Mouse (Mus musculus): ENCODE data around the gene Rsrc2. TPM values are rescaled to one million over a fixed set of nuclear protein-coding genes. Genes with fewer than 3 reads are reported as not detected.
A peak's percentile ranks its signal among the peaks of the same experiment; 100 is the strongest.
"Not testable (repeated sequence)": the region's sequence is repeated elsewhere in the genome, so short reads cannot be mapped to it uniquely, and the experiment has no call there.

Gene Rsrc2
- 103 and 118 TPM in 2 replicates for polyA plus RNA-seq (2014; fragmentation: Nextera tagmentation; extraction: Ambion mirVana)

DNA sequence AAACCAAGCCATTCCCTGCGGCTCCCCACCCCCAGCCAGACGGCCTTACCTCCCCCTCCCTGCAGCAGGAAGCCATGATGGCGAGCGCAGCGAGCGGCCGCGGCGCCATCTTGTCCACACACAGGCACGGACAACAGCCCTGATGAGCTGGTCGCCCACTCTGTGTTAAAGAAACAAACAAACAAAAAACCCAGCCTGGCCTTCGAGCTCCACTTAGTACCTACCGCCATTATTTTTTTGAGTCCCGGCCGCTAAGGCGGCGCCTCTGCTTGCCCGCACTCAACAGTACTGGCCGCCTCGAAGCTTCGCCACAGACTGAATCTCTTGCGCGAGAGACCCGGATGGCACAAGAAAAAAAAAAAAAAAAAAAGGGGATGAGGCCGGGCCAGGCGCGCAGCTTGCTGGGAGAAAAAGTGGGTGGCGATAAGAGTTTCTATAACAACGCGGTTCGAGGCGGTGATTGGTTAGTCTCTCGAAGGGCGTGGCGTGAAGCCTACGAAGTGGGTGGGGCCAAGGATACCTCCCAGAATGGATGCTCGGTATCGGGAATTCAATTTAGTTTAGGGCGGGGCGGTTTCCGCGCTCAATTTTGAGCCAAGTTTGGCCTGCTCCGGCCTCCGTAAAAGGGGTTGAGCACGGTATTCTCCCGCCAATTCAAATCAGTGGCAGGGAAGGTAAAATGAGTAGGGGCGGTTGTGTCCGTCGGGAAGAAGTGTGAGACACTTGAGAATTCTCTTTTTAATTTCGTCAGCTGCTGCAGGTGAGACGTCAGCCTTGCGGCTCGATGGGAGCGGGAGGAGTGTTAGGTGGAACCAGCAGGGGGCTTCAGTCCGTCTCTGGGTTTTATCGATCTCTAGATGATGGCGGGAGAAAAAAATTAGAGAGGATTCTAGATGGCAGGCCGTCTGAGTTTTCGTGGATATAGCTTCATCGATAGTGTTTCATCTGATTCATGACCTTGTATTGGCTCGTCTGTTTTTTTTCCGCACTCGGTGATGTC is at the start of gene Rsrc2, which contains the start of gene Kntc1:
Gene Rsrc2 (minus strand): TSS at position 350 of the 1,000 bp plus-strand sequence.
Gene Kntc1 (plus strand): TSS at position 652 of the 1,000 bp plus-strand sequence.
- peak within 1 kb of the TSS; percentile 65 for H3K4me2 ChIP-seq
- TF ChIP-seq CTCF (IDR thresholded peaks at IDR 0.05; ENCODE audit: low read depth): peak; percentile 39
- DNase-seq: peak; percentile 100

DNA sequence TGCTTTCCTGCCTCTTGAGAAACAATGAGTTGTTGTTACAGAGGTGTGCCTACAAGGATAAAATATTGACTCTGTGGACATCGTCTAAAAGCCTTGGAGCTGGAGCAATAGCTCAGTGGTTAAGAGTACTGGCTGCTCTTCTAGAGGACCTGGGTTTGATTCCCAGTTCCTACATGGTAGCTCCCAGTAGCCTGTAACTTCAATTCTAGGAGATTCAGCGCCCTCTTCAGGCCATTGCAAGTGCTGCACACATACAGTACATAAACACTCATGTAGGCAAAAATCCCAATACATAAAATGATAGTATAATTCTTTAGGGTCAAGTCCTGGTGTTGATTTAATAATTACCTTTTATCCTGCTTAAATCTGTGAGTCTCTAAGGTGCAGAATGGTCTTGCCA is 43.9 kb upstream of the Rsrc2 start:
- peaks cover 90% of the 10 kb centered on the region for H3K36me3 ChIP-seq (ENCODE audit: insufficient read depth)
- H3K9ac ChIP-seq: no peak overlapping the region
- no peak overlapping the region for H3K27ac ChIP-seq (ENCODE audit: low read depth)
- no peaks in the 10 kb centered on the region for H3K4me1 ChIP-seq (ENCODE audit: insufficient read depth)
- H3K4me3 ChIP-seq (ENCODE audit: low read depth, low read length): no peak overlapping the region
- H3K27me3 ChIP-seq (ENCODE audit: insufficient read depth, low read length): no peaks in the 10 kb centered on the region
- no peaks in the 10 kb centered on the region for H3K9me3 ChIP-seq (ENCODE audit: low read depth, low read length)
- ATAC-seq (ENCODE audit: insufficient read depth) (no peak), DNase-seq (no peak)
- WGBS: 87% methylated on average over 2 of the region's 2 CpGs
- TF ChIP-seq CTCF (IDR thresholded peaks at IDR 0.05; ENCODE audit: low read depth): no peak
- no peak overlapping the region for H3K4me2 ChIP-seq

More for the DNA sequence above, at the start of gene Rsrc2, which contains the start of gene Kntc1:
- under 1% methylated on average over 63 of the region's 63 CpGs for WGBS
- peak; percentile 98 for ATAC-seq (ENCODE audit: insufficient read depth)
- peak within 1 kb of the TSS; percentile 76 for H3K4me3 ChIP-seq (ENCODE audit: low read depth, low read length)
- H3K36me3 ChIP-seq (ENCODE audit: insufficient read depth): peaks cover 31% of the 10 kb centered on the region
- peaks cover 13% of the 10 kb centered on the region for H3K4me1 ChIP-seq (ENCODE audit: insufficient read depth)
- H3K9ac ChIP-seq: peak within 1 kb of the TSS; percentile 91
- no peaks in the 10 kb centered on the region for H3K9me3 ChIP-seq (ENCODE audit: low read depth, low read length)
- H3K27me3 ChIP-seq (ENCODE audit: insufficient read depth, low read length): no peaks in the 10 kb centered on the region
- peak within 1 kb of the TSS; percentile 99 for H3K27ac ChIP-seq (ENCODE audit: low read depth)

DNA sequence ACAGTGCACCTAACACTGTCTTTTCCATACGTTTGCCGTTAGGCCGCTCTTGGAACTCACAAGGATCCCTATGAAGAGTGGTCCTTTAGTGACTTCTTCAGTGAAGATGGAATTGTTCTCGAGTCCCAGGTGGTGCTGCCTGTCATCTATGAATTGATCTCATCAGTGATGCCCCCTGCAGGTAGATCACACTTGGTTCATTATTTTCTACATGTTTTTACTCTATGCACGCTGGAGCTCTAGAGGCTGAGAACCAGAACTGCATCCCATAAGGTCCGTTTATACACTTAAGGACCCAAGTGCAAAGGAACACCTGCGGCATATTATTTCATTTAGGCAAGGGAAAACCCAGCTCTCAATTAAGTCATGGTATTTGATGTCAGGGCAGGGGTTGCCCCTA is 39.8 kb upstream of the Rsrc2 start:
- Histone ChIP-seq H3K9ac (no peak overlapping the region), H3K27me3 (ENCODE audit: insufficient read depth, low read length) (no peaks in the 10 kb centered on the region), H3K4me1 (ENCODE audit: insufficient read depth) (no peaks in the 10 kb centered on the region), H3K4me2 (no peak overlapping the region), H3K9me3 (ENCODE audit: low read depth, low read length) (no peaks in the 10 kb centered on the region), H3K36me3 (ENCODE audit: insufficient read depth) (peaks cover 90% of the 10 kb centered on the region), H3K4me3 (ENCODE audit: low read depth, low read length) (no peak overlapping the region), H3K27ac (ENCODE audit: low read depth) (no peak overlapping the region)
- DNase-seq: no peak
- TF ChIP-seq CTCF (IDR thresholded peaks at IDR 0.05; ENCODE audit: low read depth): no peak
- no peak for ATAC-seq (ENCODE audit: insufficient read depth)
- WGBS: 88% methylated on average over 7 of the region's 7 CpGs

DNA sequence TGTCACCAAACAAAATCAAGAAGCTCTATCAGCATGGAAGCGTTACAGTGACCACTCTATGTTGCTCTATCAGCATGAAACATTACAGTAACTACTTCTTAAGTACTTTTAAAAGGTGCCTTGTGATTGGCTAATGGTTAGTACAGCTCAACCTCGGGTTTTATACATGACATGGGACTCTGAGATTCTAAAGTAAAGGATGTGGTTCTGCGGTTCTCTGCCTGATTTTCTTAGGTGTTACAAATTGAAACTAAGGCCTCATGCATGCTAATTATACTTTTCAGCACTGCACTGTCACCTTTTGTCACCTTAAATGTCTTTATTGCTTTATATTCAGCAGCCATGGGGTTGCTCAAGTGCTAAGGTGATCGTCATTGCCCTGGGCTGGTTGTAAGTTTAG is 32.6 kb upstream of the Rsrc2 start:
- ATAC-seq (ENCODE audit: insufficient read depth): no peak
- 92% methylated on average over 4 of the region's 4 CpGs for WGBS
- H3K27me3 ChIP-seq (ENCODE audit: insufficient read depth, low read length): no peaks in the 10 kb centered on the region

DNA sequence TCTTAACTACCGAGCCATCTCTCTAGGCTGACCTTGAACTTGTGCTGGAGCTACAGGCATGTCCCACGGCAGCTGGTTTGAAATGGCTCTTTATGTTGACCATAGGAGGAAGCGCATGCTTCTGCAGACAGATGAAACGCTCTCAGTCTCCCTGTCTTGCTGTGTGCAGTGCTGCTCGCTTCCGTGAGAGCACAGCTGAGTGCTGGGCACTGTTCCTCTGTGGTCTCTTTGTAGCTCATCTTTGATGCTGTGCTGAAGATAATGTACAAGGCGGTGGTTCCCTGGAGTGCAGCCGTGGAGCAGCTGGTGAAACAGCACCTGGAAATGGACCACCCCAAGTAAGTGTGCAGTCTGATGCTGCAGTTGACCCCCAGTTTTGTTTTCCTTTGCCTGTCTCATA is 31.5 kb upstream of the Rsrc2 start:
- Histone ChIP-seq H3K9ac (no peak overlapping the region), H3K27ac (ENCODE audit: low read depth) (no peak overlapping the region), H3K4me3 (ENCODE audit: low read depth, low read length) (no peak overlapping the region), H3K9me3 (ENCODE audit: low read depth, low read length) (no peaks in the 10 kb centered on the region), H3K4me1 (ENCODE audit: insufficient read depth) (no peaks in the 10 kb centered on the region), H3K36me3 (ENCODE audit: insufficient read depth) (peaks cover 88% of the 10 kb centered on the region), H3K4me2 (no peak overlapping the region), H3K27me3 (ENCODE audit: insufficient read depth, low read length) (no peaks in the 10 kb centered on the region)
- ATAC-seq (ENCODE audit: insufficient read depth) (no peak), DNase-seq (no peak)
- TF ChIP-seq CTCF (IDR thresholded peaks at IDR 0.05; ENCODE audit: low read depth): no peak
- WGBS: 89% methylated on average over 8 of the region's 8 CpGs

More for the DNA sequence above, 32.6 kb upstream of the Rsrc2 start:
- no peak overlapping the region for H3K4me3 ChIP-seq (ENCODE audit: low read depth, low read length)
- no peak overlapping the region for H3K4me2 ChIP-seq
- no peak overlapping the region for H3K27ac ChIP-seq (ENCODE audit: low read depth)
- no peaks in the 10 kb centered on the region for H3K4me1 ChIP-seq (ENCODE audit: insufficient read depth)
- no peak overlapping the region for H3K9ac ChIP-seq
- TF ChIP-seq CTCF (IDR thresholded peaks at IDR 0.05; ENCODE audit: low read depth): no peak
- no peak for DNase-seq
- no peaks in the 10 kb centered on the region for H3K9me3 ChIP-seq (ENCODE audit: low read depth, low read length)
- H3K36me3 ChIP-seq (ENCODE audit: insufficient read depth): peaks cover 86% of the 10 kb centered on the region

DNA sequence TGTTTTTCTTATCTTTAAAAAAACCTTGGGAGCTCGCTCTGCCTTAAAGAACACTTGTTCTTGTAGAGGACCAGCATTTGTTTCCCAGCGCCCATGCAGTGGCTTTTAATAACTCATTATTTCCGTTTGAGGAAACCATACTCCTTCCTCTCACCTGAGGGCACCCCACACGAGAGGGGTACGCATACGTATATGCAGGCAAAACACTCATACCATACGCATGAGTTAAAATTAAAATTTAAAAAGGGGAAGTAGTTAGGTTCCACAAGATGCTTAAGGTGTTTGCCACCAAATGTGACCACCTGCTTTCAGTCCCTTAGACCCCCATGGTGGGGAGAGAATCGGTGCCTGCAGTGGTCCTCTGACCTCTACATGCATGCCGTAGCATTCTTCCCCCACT is 24.2 kb upstream of the Rsrc2 start:
- Histone ChIP-seq H3K4me3 (ENCODE audit: low read depth, low read length) (no peak overlapping the region), H3K27ac (ENCODE audit: low read depth) (no peak overlapping the region), H3K36me3 (ENCODE audit: insufficient read depth) (peaks cover 89% of the 10 kb centered on the region), H3K9ac (no peak overlapping the region), H3K27me3 (ENCODE audit: insufficient read depth, low read length) (no peaks in the 10 kb centered on the region), H3K9me3 (ENCODE audit: low read depth, low read length) (no peaks in the 10 kb centered on the region), H3K4me1 (ENCODE audit: insufficient read depth) (no peaks in the 10 kb centered on the region), H3K4me2 (no peak overlapping the region)
- ATAC-seq (ENCODE audit: insufficient read depth): no peak
- no peak for TF ChIP-seq CTCF (IDR thresholded peaks at IDR 0.05; ENCODE audit: low read depth)
- 90% methylated on average over 9 of the region's 9 CpGs for WGBS
- no peak for DNase-seq

DNA sequence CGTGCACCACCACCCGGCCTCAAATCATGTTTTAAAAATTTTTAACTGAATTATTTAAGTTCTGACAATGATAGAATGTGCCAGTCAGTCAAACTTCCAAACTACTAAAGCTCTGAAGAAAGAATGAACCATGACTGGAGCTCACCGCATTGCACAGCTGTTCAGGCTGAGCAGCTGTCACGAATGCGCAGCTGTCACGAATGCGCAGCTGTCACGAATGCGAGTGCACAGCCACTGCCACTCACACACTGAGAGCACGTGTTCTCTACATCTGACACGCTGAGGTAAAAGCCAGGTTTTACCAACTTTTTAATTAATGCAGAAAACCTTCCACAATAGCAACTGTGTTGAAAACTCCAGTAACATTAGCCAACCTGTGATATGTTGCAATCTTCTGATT is 17.2 kb upstream of the Rsrc2 start:
- 90% methylated on average over 11 of the region's 11 CpGs for WGBS
- peaks cover 78% of the 10 kb centered on the region for H3K36me3 ChIP-seq (ENCODE audit: insufficient read depth)
- not testable (repeated sequence) for H3K4me2 ChIP-seq; H3K4me1 ChIP-seq (ENCODE audit: insufficient read depth); H3K27ac ChIP-seq (ENCODE audit: low read depth); H3K9ac ChIP-seq; H3K27me3 ChIP-seq (ENCODE audit: insufficient read depth, low read length); H3K4me3 ChIP-seq (ENCODE audit: low read depth, low read length); ATAC-seq (ENCODE audit: insufficient read depth); H3K9me3 ChIP-seq (ENCODE audit: low read depth, low read length); DNase-seq
